Mouse (Mus musculus) thymus, adult 2 months (tissue): Measurements from ENCODE around the gene Sytl3.
"Not testable (repeated sequence)": the region's sequence is repeated elsewhere in the genome, so short reads cannot be mapped to it uniquely, and the experiment has no call there.

Source experiments
- CTCF ChIP-seq: fragments of 200-500 bp; IDR thresholded peaks from 2 replicates; pipeline ENCODE4 v1.5.1; 2012; ENCODE audit warnings: mild to moderate bottlenecking, control low read depth, low read length, moderate library complexity, borderline replicate concordance; ENCODE audit not compliant: control insufficient read depth, poor library complexity, insufficient read depth; ENCODE audit errors: extremely low read depth
- POLR2A ChIP-seq: fragments of 200-500 bp; IDR thresholded peaks from 2 replicates; pipeline ENCODE4 v1.6.1; 2012; ENCODE audit warnings: mild to moderate bottlenecking, low read length, control low read depth, moderate library complexity; ENCODE audit not compliant: control insufficient read depth, poor library complexity, insufficient read depth; ENCODE audit errors: extremely low read depth

- TF ChIP-seq POLR2A, CTCF: not testable (repeated sequence)
These were observed 43.8 kb downstream of the Sytl3 start for GRCm38 (mm10) chr17:6702625-6703221.
